Mouse (Mus musculus): ENCODE results near the gene Nepro.

The Nepro gene

DNA sequence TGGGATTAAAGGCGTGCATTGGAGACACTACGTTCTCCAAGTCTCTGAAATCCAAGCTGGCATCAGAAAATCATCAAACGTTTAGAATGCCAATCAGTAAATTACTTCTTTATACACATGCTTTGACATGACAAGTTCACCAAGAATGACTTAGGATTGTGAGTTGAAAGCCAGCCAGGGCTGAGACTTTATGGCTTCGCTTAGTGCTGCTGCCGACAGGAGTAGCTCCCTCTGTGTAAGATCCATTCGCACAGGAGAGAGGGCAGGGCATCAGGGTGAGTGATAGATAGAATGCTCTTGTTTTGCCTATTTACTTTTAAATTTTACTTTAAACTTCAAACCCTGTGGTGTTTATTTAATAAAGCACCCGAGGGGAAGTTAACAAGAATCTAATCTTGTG is 43.4 kb downstream of the Nepro start:
- DNase-seq (ENCODE audit: low spot score in 2 of 2) = no peak

DNA sequence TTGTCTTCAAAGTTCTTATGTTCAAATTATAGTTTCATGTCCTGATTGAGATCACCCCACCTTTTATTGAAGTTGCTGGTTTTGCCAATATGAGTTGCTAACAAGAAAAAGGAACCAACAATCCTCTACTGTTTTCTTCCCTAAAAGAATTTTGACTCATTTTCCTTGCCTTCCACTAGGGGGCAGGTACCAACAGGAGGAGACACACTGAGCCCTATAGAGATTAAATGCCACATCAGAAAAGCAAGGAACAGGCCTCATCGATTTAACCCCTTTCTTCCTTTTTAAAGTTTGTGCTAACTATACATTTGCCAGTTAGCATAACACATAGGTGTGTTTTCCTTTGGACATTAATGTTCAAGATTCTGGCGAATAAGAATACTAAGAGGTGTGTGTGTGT is 43.9 kb downstream of the Nepro start:
- no peak for DNase-seq (ENCODE audit: low spot score in 2 of 2)

GRCm38 (mm10) chr16:44772577-44772976 is 48.5 kb downstream of the Nepro start:
- no peak for DNase-seq (ENCODE audit: low spot score in 2 of 2)

DNA sequence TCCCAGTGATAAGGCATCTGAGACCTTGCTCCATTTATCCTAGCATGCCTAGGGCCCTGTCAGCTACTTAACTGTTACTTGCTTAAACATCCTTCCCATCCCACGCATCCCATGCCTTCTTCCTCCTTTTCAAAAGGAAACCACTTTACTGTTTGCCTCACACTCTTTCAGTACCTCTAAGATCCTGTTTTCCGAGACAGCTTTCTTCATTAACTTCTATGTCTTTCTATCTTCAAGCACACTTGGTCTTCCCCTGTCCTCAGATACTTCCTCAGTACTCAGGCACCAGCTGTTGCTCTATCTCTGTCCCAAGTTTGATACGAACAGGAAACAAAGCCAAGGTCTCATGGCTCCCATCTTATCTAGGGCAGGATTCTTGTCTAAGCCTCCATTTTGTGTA is 49.6 kb downstream of the Nepro start:
- no peak for DNase-seq (ENCODE audit: low spot score in 2 of 2)

- DNase-seq (ENCODE audit: low spot score in 2 of 2) = no peak
Measured at GRCm38 (mm10) chr16:44774201-44774600, 50.1 kb downstream of the Nepro start.

- DNase-seq (ENCODE audit: low spot score in 2 of 2) = no peak
Measured at GRCm38 (mm10) chr16:44778538-44779147, 54.5 kb downstream of the Nepro start.

GRCm38 (mm10) chr16:44779494-44779893 is 55.4 kb downstream of the Nepro start:
- DNase-seq (ENCODE audit: low spot score in 2 of 2) = no peak

DNA sequence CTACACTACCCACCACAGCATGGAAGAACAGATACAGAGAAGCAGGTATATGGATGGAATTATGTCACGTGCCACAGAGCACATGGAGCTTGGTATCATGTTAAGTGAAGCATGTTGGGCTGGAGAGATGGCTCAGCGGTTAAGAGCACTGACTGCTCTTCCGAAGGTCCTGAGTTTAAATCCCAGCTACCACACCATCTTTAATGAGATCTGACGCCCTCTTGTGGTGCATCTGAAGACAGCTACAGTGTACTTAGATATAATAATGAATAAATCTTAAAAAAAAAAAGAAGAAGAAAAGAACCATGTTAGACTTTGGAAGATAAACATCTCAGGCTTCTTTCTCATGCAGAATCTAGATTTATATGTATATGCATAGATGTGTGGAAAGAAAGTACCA is 56.6 kb downstream of the Nepro start:
- no peak for DNase-seq (ENCODE audit: low spot score in 2 of 2)

Data from frontal cortex, postnatal 25 days (tissue).